Mouse (Mus musculus) CD4-positive helper T cell, adult 2 months (primary cell): ENCODE data around the gene Klf15.

Experiments
- DNase-seq: peaks from one replicate; pipeline ENCODE4 v3.0.0-alpha.2; 2012; ENCODE audit warnings: low read depth, missing footprints, low spot score

The Klf15 gene

GRCm38 (mm10) chr6:90463890-90464421, 1.6 kb downstream of the Klf15 start:
- no peak for DNase-seq

DNA sequence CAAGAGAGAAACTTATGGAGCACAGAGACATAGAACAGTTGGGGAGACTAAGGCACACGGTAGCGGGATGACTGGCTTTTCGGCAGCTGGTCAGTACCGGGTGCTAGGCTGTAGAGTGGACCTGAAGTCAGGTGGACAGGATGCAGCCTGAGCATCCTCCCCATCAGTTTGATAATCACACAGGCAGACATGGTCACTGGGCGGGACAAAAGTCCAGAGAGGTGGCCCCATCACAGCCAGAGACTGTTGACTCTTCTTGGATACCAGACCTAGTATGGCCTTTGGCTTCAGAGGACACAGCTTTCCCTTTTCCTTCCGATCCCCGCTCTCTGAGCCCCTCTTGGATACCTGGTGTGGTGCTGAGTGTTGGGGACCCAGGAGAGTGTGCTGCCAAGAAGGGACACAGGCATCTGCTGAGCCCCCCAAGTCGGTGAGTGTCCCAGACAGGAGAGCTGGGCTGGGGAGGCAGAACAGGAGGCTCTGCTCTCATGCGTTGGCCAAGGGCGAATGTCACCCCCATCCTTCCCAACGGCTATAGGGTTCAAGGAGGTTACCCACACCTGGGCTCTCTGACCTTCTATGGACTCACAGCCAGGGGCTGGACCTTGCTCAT, 2.8 kb downstream of the Klf15 start:
- no peak for DNase-seq

- no peak for DNase-seq
These were observed 3.7 kb downstream of the Klf15 start for GRCm38 (mm10) chr6:90466079-90466478.

DNA sequence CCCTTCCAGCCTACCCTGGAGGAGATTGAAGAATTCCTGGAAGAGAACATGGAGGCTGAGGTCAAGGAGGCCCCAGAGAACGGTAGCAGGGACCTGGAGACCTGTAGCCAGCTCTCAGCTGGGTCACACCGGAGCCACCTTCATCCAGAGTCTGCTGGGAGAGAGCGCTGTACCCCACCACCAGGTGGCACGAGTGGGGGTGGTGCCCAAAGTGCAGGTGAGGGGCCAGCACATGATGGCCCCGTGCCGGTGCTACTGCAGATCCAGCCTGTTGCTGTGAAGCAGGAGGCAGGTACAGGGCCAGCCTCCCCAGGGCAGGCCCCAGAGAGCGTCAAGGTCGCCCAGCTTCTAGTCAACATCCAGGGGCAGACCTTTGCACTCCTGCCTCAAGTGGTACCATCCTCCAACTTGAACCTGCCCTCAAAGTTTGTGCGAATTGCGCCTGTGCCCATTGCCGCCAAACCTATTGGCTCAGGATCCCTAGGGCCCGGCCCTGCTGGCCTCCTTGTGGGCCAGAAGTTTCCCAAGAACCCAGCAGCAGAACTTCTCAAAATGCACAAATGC, 4.6 kb downstream of the Klf15 start:
- no peak for DNase-seq

- no peak for DNase-seq
These were observed 5.8 kb downstream of the Klf15 start for GRCm38 (mm10) chr6:90468216-90468615.

DNA sequence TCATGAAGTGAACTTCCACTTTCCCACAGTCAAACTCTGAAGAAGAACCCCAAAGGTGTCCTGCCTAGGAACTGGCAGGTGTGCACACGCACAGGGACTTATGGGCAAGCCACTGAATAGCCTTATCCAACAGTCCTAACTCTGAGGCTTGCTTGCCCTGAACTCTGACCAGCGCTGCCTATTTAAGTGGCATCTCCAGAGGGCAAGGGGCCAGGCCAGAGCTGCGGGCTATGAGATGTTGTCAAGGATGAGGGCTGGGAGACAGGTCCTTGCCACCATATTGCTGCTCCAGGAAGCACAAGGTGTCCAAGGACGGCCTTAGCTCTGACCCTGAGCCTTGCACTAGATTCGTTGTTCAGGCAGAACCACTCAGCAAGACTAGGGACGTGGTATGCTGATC, 6.7 kb downstream of the Klf15 start:
- DNase-seq, result no peak

DNA sequence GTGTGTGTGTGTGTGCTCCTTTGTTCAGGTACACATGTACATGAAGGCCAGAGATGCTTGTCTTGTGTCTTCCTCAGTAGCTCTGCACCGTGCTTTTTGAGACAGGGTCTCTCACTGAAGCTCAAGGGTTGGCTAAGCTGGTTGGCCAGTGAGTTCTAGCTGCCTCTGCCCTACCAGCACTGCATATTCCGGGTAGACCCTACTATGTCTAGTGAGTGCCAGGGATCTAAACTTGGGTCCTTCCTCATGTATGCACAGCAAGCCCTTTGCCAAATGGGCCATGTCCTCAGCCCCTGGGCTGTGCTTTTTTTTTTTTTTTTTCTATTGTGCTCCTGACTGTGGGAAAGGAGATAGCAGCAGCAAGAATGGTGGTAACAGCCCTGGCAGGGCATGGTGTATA, 7.9 kb downstream of the Klf15 start:
- no peak for DNase-seq

GRCm38 (mm10) chr6:90470947-90471541, 8.7 kb downstream of the Klf15 start:
- DNase-seq, result no peak

GRCm38 (mm10) chr6:90472079-90472478, 9.7 kb downstream of the Klf15 start:
- no peak for DNase-seq

DNA sequence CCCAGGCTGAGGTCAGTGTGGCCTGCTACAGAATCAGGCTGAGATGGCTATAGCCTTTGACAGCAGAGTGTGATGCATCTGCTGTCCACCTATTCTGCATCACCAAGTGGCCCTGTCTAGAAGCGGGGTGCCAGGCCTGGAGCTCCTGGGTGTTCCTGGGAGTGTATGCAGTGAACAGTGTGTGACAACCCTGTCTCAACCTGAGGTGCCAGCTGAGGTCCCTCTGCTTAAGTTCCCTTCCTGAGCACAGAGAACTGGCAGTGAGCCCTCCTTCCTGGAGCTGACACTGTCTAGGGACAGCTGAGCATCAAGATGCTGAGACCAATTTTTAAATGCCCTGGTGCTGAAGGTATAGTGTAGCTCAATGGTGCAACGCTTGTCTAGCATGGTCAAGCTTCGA, 10.3 kb downstream of the Klf15 start:
- DNase-seq, result no peak

GRCm38 (mm10) chr6:90473630-90474360, 11.4 kb downstream of the Klf15 start:
- DNase-seq, result no peak

DNA sequence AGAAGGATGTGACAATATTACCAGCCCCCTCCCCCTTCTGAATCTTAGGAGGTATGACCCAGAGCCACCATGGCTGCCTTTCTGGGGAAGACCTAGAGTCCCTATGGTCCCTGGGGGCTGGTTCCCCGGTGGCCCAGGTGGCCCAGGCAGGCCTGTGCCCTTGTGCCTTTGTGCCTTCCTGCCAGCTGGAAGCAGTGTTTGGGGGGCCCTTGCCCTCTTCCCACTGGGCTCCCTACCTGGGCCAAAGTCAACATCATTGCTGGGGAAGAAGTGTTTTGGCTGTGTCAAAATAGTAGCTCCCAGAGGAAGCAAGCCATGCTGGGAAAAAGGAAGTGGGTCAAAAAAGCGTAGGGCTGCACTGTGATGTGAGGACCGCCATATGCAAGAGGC, 12.0 kb downstream of the Klf15 start:
- DNase-seq, result no peak

DNA sequence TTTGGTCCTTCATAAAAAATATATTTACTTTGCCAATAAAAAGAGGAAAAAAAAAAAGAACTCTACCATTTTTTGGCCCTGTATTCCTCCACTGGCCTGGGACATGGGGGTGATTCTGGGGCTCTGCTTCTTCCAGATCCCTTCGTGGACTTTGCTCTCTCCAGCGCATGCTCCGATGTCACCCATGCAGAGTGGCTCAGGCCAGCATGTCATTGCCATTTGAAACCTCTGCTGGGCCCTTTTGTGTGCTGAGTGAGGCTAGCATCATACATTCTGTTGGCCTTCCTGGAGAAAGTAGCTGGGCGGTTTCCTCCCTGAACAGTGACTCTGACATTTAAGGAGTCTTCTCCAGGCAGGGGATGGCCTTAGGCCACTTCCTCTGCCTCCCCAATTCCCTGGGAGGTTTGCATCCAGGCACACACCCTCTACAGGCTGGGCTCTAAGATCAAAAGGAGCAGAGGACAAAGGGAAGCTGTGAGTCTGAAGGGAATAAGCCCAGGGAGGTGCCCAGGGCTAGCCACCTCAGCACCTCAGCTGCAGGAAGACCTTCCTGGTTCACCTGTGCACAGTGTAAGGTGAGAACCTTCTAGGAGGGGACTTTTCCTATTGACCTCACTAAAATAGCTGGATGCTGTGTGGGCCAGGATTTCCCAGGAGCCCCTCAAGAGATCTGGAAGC, 12.9 kb downstream of the Klf15 start:
- DNase-seq, result no peak

DNA sequence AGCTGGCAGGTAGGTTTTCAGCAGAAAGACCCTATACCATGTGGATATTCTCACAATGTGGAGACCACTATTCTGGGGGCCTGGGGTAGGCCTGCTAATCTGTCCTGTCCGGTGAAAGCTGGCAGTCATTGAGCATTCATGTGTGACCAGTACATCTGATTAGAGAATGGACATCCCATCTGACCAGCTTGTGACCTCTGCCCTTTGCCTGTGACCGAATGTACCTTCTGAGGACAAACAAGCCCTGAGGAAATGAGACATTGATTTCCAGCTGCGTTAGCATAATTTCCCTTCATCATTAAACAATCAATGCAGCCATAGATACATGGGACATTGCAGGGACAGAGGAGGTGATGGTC, 13.5 kb downstream of the Klf15 start:
- DNase-seq, result no peak

- no peak for DNase-seq
These were observed 14.7 kb downstream of the Klf15 start for GRCm38 (mm10) chr6:90476941-90477518.

DNA sequence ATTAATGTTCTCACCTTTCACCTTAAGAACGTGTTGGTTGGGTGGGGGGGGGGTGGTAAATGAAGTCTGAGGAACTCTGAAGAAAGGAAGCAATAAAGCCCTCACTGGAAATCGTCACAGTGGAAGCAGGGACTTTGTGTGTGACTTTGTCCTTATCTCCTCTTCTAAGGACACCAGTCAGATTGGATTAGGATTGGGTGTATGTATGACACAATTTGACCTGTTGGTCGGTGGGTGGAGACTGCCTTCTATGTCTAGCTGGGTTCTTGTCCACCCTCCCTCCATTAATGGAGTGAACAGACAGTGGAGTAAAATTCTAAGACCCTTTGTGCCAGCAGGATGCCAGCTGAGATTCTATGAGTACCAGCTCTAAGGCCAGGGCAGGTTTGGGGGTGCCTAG, 21.9 kb downstream of the Klf15 start:
- no peak for DNase-seq

- no peak for DNase-seq
These were observed 22.5 kb downstream of the Klf15 start for GRCm38 (mm10) chr6:90484876-90485275.

DNA sequence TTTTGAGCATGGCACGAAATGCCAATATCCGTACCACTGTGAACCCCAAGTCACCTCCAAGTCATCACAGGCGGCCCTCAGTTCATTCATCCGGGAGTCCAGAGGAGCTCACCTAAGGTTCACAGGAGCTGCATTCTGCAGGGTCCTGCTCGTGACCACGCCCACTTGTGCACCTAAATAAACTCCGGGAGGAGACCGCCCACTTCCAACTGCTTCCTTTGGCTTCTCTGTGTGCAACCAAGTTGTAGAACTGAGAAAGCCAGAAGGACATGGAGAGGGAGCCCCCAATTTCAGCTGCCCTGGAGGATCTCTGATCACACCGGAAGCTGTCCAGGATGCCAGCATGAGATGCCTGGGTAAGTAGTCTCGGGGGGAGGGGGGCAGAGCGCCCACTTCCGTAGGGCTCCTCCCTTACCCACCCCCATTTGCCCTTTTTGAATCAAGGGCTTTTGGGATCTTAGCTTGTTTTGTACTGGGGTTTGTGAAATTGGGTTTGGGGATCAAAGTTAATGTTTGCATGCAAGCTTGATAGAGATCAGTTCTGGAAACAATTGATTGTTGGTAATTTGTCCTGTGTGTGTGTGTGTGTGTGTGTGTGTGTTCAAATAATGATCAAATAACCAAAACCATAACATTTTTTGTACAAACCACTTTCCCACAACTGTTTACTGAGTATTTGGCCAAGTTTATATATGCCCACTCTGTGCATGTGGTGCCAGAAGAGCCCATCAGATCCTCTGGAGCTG, 24.0 kb downstream of the Klf15 start, which contains the start of gene Aldh1l1:
Aldh1l1 (plus strand) TSS at position 252 of the 746 bp plus-strand sequence.
- no peak for DNase-seq

DNA sequence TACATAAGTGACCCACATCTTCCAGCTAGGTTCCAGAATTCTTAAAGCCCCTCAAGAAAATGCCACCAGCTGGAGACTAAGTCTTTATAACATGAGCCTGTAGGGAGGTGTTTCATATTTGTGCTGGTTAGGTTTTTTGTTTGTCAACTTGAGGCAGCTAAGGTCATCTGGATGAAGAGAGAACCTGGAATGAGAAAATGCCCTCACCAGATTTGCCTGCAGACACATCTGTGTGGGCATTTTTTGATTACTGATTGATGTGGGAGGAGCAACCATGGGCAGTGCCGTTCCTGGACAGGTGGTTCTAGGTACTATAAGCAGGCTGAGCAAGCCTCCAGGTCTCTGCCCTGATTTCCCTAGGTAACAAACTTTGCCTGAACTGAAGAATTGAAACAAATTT, 25.2 kb downstream of the Klf15 start:
- no peak for DNase-seq

DNA sequence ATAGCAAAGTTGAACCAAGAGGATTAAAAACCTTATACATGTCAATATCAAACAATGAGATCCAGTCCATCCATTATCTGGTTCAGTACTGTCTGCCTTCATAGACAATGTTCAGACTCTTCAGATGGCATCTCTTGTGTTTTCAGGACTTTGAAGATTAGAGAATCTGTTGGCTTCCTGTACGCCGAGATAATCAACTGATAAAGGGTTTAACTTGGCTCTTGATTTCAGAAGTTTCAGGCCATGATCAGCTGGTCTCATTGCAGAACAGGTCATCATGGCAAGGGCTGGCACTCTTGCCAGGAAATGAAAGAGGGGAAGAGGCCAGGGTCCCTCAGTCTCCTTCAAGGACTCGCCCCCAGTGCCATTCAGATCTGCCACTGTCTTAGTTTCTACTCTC, 27.2 kb downstream of the Klf15 start:
- no peak for DNase-seq

DNA sequence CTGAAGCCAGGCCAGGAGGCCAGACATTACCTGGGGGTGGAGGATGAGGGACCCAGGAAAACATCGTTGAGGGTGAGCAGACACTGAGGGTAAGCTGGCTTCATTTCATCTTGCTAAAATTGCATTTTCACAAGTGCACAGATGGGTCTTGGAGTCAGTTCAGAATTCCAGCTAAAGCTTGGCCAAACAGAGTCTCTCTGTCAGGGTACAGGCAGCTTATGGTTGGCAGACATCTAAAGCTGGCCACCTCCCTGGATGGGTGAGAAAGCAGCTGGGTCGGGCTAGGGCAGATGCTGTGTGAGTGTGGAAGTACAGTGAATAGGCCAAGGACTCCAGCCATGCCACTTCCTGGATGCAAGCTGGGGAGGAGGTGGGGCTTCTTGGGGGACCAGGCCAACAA, 28.6 kb downstream of the Klf15 start:
- no peak for DNase-seq
